Mouse (Mus musculus): ENCODE measurements at regions not wholly inside any gene's neighbourhood (a gene's known extent, or its start where the extent isn't known, plus 50 kb on each side); places are given as distances from the start of the nearest gene placed in this dataset.

- TF ChIP-seq CTCF (IDR thresholded peaks at IDR 0.05; ENCODE audit: insufficient read depth, low read length), result no peak
- TF ChIP-seq POLR2A (IDR thresholded peaks at IDR 0.05; ENCODE audit: borderline replicate concordance, extremely low read depth, low read depth, low read length), result no peak
These were observed 201.5 kb downstream of the Msrb3 start for GRCm38 (mm10) chr10:120697275-120697856.

Measured in lung, adult 2 months (tissue).